Mouse (Mus musculus) lung, postnatal 0 days (tissue): Measurements from ENCODE around the gene Csrnp1. TPM values are rescaled to one million over a fixed set of nuclear protein-coding genes. Genes with fewer than 3 reads are reported as not detected.

Experiments
- ATAC-seq: fragments of 200-750 bp; cut with Nextera tagmentation; 2 replicates; pipeline ENCODE4 v1.8.0; 2017; ENCODE audit warnings: moderate library complexity
- DNase-seq: peaks from one replicate; pipeline ENCODE4 v3.0.0-alpha.2; 2016; ENCODE audit warnings: low spot score
- H3K27ac ChIP-seq: fragments of 300-500 bp; sonication (generic); 2 replicates; pipeline ENCODE4 v1.5.1; 2014; ENCODE audit warnings: antibody characterized with exemption, mild to moderate bottlenecking, low read length, mixed read lengths
- H3K27me3 ChIP-seq: fragments of 300-500 bp; sonication (generic); replicated peaks from 2 replicates; pipeline ENCODE4 v1.6.1; 2014; ENCODE audit warnings: low read length, mixed read lengths; ENCODE audit not compliant: insufficient read depth
- H3K36me3 ChIP-seq: fragments of 300-500 bp; sonication (generic); 2 replicates; pipeline ENCODE4 v1.6.1; 2014; ENCODE audit warnings: low read length, mixed read lengths; ENCODE audit not compliant: insufficient read depth
- H3K4me1 ChIP-seq: fragments of 300-500 bp; sonication (generic); 2 replicates; pipeline ENCODE4 v1.6.1; 2014; ENCODE audit warnings: antibody characterized with exemption, low read depth, low read length, mixed read lengths; ENCODE audit not compliant: insufficient read depth
- H3K4me2 ChIP-seq: fragments of 300-500 bp; sonication (generic); replicated peaks from 2 replicates; pipeline ENCODE4 v1.6.1; 2014; ENCODE audit warnings: low read depth, mild to moderate bottlenecking, low read length, moderate library complexity, mixed read lengths
- H3K4me3 ChIP-seq: fragments of 300-500 bp; sonication (generic); 2 replicates; pipeline ENCODE4 v1.5.1; 2014; ENCODE audit warnings: low read depth, low read length
- H3K9ac ChIP-seq: fragments of 300-500 bp; sonication (generic); replicated peaks from 2 replicates; pipeline ENCODE4 v1.6.1; 2014; ENCODE audit warnings: low read depth, mild to moderate bottlenecking
- H3K9me3 ChIP-seq: fragments of 300-500 bp; sonication (generic); 2 replicates; pipeline ENCODE4 v1.6.1; 2016; ENCODE audit warnings: low read length, mixed read lengths
- CTCF ChIP-seq: IDR thresholded peaks from 2 replicates; pipeline ENCODE4 v1.5.1; 2016; ENCODE audit warnings: antibody characterized with exemption, mild to moderate bottlenecking
- EP300 ChIP-seq: IDR thresholded peaks from 2 replicates; pipeline ENCODE4 v1.6.1; 2016; ENCODE audit warnings: antibody characterized with exemption, mild to moderate bottlenecking, control low read depth
- WGBS: fragments of 180-500 bp; shearing (Covaris S2); extraction: QIAGEN DNeasy Blood & Tissue Kit; methylation state at CpG from one replicate; pipeline ENCODE4 v1.1.7; 2014; 5-methylcytosine and 5-hydroxymethylcytosine counted together
- polyA plus RNA-seq: library from polyadenylated mRNA; unstranded; fragments of >200 nt; fragmentation: Nextera tagmentation; extraction: Ambion mirVana; gene quantifications from 2 replicates; pipeline ENCODE4 v1.2.1, GENCODE M21; 2015

Csrnp1 gene
- polyA plus RNA-seq, 1 experiment from 2014 or later, result 9.4 TPM

GRCm38 (mm10) chr9:119999636-120000035, 15.2 kb upstream of the Csrnp1 start:
- 66% methylated on average over 6 of the region's 6 CpGs for WGBS

GRCm38 (mm10) chr9:119998776-119999175, 14.3 kb upstream of the Csrnp1 start:
- no peaks in the 10 kb centered on the region for H3K9me3 ChIP-seq
- no peak overlapping the region for H3K4me2 ChIP-seq
- H3K4me3 ChIP-seq, result no peak overlapping the region
- H3K36me3 ChIP-seq, result no peaks in the 10 kb centered on the region
- no peak overlapping the region for H3K9ac ChIP-seq
- H3K4me1 ChIP-seq, result peaks cover 9% of the 10 kb centered on the region; the same call in 1 of the 2 replicates
- no peak for TF ChIP-seq EP300
- no peak for ATAC-seq
- DNase-seq, result no peak
- H3K27me3 ChIP-seq, result no peaks in the 10 kb centered on the region
- H3K27ac ChIP-seq, result no peak overlapping the region
- 81% methylated on average over 1 of the region's 1 CpGs for WGBS

More at GRCm38 (mm10) chr9:119999636-120000035, 15.2 kb upstream of the Csrnp1 start:
- no peak for TF ChIP-seq EP300
- H3K4me3 ChIP-seq, result no peak overlapping the region
- peaks cover 9% of the 10 kb centered on the region; the same call in 1 of the 2 replicates for H3K4me1 ChIP-seq
- no peak overlapping the region for H3K9ac ChIP-seq
- H3K4me2 ChIP-seq, result no peak overlapping the region
- DNase-seq, result no peak
- H3K27me3 ChIP-seq, result no peaks in the 10 kb centered on the region
- H3K9me3 ChIP-seq, result no peaks in the 10 kb centered on the region
- no peaks in the 10 kb centered on the region for H3K36me3 ChIP-seq
- ATAC-seq, result no peak
- peak overlapping the region; percentile 90; the same call in 1 of the 2 replicates for H3K27ac ChIP-seq

DNA sequence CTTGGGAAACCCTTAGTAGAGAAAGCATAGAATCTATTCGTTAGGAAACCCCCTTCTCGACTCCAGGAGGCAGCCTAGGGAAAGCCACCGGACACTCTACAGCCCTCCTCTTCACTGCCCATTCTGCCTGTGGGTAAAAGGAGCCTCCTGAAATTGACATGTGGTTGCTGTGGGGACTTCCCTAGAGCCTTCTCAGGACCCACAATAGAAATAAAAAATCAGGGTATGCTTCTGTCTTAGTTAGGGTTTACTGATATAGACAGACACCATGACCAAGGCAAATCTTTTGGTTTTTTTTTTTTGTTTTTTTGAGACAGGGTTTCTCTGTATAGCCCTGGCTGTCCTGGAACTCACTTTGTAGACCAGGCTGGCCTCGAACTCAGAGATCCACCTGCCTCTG, 11.6 kb upstream of the Csrnp1 start:
- Histone ChIP-seq H3K4me2 (no peak overlapping the region), H3K4me1 (peaks cover 6% of the 10 kb centered on the region; the same call in 1 of the 2 replicates), H3K9ac (no peak overlapping the region), H3K27ac (no peak overlapping the region), H3K36me3 (no peaks in the 10 kb centered on the region), H3K4me3 (no peak overlapping the region), H3K9me3 (no peaks in the 10 kb centered on the region), H3K27me3 (no peaks in the 10 kb centered on the region)
- DNase-seq (no peak), ATAC-seq (no peak)
- TF ChIP-seq EP300 (no peak), CTCF (no peak)
- 87% methylated on average over 4 of the region's 4 CpGs for WGBS

DNA sequence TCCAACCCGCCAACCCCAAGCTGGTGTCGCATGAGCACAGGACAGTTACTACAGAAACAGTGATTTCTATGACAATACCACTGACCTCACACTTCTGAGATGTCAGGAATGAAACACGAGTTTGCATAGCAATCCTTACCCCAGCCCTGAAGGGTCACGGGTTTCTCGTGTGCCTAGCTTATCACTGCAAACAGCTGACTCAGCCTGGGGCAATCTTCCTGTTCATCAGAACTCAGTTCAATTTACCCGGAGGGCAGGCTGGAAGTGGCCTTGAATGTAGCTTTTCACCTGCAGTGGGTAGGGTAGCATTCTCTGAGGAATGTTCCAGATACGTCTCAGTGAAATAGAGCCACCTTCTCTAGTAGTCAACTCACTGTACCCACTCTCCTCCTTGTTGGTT, 9.7 kb upstream of the Csrnp1 start:
- 44% methylated on average over 7 of the region's 7 CpGs for WGBS
- Histone ChIP-seq H3K4me2 (no peak overlapping the region), H3K4me1 (peaks cover 1% of the 10 kb centered on the region; the same call in 1 of the 2 replicates), H3K9me3 (no peaks in the 10 kb centered on the region), H3K9ac (no peak overlapping the region), H3K27ac (no peak overlapping the region), H3K36me3 (no peaks in the 10 kb centered on the region), H3K4me3 (no peak overlapping the region), H3K27me3 (no peaks in the 10 kb centered on the region)
- ATAC-seq (peak; percentile 33; the same call in 1 of the 2 replicates), DNase-seq (no peak)
- TF ChIP-seq EP300, result no peak
- TF ChIP-seq CTCF, result no peak

DNA sequence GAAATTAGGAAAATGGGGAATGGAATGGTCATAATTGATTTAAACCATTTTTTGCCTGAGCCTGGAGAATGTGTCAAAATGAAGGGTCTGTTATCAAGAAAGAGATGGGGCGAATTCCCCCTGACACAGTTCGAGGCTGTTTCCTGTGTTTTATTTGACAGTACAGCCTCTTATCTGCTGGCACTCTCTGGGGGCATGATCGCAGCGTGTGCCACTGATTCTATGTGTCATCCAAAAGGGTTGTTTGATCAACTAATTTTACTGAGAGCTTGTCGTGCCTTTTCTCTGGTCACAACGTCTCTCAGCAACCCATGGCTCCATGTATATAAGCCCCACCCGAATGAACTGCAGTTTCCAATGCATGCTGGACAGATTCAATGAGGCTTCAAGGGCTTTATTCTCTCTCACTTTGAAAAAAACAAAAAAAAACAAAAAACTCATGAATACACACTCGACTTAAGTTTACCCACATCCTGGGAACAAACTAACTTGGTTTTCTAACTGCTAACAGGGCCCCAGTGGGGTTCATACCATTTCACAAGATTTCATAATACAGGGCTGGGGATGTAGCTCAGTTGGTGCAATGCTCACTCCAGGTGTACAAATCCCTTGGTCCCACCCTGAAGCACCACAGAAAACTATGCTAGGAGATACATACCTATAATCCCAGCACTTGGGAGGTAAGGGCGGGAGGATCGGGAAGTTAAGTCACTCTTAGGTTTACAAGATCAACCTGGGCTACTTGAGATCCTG, 8.8 kb upstream of the Csrnp1 start:
- H3K36me3 ChIP-seq, result no peaks in the 10 kb centered on the region
- no peak for DNase-seq
- H3K9ac ChIP-seq, result no peak overlapping the region
- WGBS, result 43% methylated on average over 10 of the region's 10 CpGs
- H3K4me1 ChIP-seq, result no peaks in the 10 kb centered on the region
- ATAC-seq, result no peak
- no peak overlapping the region for H3K4me3 ChIP-seq
- no peaks in the 10 kb centered on the region for H3K27me3 ChIP-seq
- no peak overlapping the region for H3K4me2 ChIP-seq
- no peak overlapping the region for H3K27ac ChIP-seq
- H3K9me3 ChIP-seq, result no peaks in the 10 kb centered on the region
- no peak for TF ChIP-seq CTCF
- TF ChIP-seq EP300, result no peak

DNA sequence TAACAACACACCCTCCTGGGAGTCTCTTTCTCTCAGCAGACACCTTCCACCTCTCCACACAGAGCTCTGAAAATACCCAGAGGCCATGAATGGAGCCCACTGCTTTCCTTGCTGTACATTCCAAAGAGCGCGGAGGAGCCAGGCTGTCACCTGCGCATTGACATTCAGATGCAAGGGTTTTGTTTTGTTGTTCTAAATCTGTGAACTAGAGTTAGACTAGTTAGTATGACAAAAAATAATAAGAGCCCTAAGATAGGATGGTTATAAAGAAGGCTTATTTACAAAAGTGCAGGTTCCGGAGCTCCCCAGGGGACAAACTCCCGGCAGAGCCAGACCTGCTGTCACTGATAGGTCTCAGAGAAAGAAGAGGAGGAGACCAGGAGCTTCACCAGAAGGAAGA, 6.9 kb upstream of the Csrnp1 start:
- no peaks in the 10 kb centered on the region for H3K27me3 ChIP-seq
- no peak overlapping the region for H3K4me2 ChIP-seq
- H3K4me3 ChIP-seq, result no peak overlapping the region
- H3K4me1 ChIP-seq, result no peaks in the 10 kb centered on the region
- H3K27ac ChIP-seq, result no peak overlapping the region
- WGBS, result 39% methylated on average over 5 of the region's 5 CpGs
- no peaks in the 10 kb centered on the region for H3K9me3 ChIP-seq
- TF ChIP-seq EP300, result no peak
- TF ChIP-seq CTCF, result no peak
- DNase-seq (no peak), ATAC-seq (no peak)
- no peak overlapping the region for H3K9ac ChIP-seq
- no peaks in the 10 kb centered on the region for H3K36me3 ChIP-seq
